Mouse (Mus musculus): ENCODE measurements at regions not wholly inside any gene's neighbourhood (a gene's known extent, or its start where the extent isn't known, plus 50 kb on each side); places are given as distances from the start of the nearest gene placed in this dataset.

DNA sequence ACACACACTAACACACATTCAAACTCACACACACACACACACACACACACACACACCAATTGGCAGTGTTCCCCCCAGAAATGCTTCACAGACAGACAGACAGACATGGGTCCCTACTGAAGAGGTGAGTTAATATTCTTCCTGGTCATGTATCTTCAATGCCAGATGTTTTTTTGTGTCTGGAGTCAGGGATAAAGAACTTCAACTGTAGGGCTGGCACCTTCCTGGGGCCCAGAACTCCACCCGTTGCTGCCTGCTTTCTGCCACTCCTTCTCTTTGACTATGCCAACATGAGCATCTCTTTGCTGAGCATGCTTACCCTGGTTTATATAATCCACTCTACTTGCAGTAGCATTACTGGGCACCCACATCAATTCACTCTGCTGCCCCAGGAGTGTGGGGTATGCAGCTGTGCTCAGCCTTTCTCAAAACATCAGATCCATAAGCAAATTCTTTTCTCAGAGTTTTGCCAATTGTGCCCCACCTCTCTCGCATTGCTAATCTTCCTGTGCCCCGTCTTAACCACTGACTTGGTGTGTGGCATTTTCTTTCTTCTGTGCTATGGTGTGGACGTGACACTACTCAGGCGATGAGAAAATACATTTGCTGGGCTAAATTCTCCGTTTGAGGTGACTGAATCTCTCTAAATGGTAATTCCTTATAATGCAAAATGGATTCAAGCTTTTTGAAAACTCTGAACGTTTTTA, 60.5 kb upstream of the Bach2 start:
- no peak for DNase-seq (ENCODE audit: low spot score in 2 of 2)

DNA sequence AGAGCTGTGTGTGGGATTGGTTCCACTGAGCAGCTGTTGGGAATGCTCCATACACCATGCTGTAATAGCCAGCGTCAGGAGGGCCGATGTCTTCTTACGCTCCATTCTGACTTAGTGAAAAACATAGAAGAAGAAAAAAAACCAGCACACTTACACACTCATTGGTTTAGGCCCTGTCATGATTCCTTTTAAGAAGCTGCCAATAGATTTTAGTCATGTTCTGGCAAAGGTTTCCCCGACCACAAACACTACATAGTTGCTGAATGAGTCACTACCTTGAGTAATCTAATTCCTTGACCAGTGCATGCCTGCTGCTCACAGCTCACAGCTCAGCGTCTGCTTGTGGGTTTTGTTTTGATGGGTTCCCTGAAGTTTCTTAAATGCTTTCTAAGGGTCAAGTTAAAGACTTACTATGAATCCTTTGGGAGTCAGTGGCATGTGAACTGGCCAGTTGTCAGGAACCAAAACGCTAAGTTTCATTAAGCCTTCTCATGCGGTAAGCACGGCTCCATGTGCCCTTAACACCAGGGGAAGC, 58.8 kb upstream of the Bach2 start:
- DNase-seq (ENCODE audit: low spot score in 2 of 2), result no peak

DNA sequence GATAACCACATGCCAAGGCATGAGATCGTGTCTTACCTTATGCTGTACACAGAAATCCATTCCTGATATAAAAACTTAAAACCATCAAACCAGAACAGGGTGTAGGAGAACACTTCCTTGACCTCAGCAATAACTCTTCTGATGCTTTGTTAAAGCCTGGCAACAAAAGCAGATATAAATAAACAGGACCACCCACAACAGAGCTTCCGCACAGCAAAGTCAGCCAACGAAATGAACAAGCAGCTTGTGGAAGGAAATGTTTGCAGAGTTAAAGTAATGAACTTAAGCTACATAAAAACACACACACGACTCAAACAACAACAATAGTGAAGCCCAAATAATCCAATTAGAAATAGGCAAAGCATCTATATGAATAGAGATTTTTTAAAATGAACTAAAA, 54.8 kb upstream of the Bach2 start:
- DNase-seq (ENCODE audit: low spot score in 2 of 2), result no peak

DNA sequence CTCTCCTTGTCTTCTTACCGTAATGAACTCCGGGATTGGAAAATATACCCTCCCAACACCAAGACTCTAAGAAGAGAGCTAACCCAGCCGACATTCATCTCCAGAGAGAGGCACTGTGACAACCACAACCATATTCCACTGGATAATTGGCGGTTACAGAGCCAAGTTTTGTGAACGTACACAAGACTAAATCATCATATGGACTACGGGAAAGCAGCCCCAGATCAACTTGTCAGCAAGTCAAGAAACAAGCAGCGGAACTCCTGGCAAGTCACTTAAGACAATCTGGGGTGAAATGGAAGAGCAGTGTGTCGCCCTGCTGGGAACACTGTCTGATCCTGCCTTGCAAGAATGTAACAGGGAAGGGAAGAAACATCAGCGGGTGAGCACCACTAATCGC, 52.6 kb upstream of the Bach2 start:
- DNase-seq (ENCODE audit: low spot score in 2 of 2), result no peak

DNA sequence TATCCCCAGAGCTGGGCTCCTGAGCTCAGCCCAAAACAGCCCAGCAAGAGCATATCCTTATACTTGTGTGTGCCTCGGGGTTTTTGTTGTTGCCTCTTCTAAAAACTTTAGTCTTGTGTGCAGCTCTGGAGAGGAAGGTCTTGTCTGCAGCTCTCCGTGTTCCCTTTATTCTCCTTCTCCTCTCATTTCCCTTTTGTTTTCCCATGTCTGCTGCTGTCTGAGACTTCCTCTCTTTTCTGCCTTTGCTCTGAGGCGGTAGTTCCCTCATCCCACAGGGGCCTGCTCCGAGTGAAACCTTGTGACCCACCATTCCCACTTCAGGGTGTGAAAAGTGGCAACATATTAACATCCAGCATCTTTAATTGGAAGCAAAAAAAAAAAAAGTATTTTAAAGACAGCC, 51.5 kb upstream of the Bach2 start:
- no peak for DNase-seq (ENCODE audit: low spot score in 2 of 2)

DNA sequence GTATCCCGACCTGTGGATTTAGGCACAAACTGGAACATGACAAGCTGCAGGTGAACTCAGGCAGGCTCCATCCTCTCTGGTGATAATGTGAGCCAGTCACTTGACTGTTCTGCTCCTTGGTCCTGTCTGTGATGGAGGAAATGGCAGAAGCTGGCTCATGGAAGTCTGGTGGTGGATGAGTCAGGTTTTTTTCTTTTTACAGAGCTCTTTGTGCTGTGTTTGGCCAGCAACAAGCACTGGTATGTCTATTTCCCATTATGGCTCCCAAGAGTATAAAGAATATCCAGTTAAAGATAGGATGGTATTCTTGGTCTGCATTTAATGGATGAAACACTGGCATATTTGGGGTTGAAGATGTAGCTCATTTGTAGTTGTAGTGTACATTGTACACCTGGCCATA, 50.5 kb upstream of the Bach2 start:
- no peak for DNase-seq (ENCODE audit: low spot score in 2 of 2)

DNA sequence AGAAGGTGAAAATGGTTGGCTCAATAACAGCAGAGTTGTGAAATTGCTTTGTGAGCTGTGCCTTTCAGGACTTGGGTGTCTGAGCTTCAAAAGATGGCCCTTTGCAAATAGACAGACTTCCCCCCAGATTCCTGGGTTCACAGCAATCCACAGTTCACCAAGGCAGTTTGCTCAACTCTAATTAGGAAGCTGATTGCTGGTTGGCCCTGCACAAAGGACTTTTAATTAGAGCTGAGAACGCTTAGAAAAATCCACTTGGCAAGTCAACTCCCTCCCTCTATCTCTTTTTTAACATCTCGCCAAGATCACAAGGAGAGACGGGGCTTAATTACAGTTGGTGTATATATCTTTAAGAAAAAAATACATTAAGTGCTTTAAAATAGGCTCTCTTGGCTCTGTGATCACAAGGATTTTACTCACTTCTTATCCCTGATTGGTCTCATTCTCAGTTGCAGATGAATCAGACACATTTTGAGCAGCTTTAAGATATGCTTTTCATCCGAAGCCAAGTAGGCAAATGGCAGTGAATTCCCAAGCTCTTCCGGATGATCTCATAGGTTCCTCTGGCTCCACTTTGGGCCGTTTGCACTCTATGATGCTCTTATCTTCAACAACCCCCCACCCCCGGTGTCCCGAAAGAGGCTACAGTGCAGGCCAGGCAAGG, 49.7 kb upstream of the Bach2 start:
- no peak for DNase-seq (ENCODE audit: low spot score in 2 of 2)
